Mouse (Mus musculus): Measurements from ENCODE around the gene Chic2. TPM values are rescaled to one million over a fixed set of nuclear protein-coding genes. Genes with fewer than 3 reads are reported as not detected.

Chic2 gene
- total RNA-seq, 2 experiments from 2014 or later, result 17.7 to 20.6 TPM

GRCm38 (mm10) chr5:74949298-74949697 lies 95.3 kb downstream of the Chic2 start:
- intact Hi-C loops (cut with DNase I), result loop anchor here (5.0 to 10.0 kb wide), 3 partner anchors 123 to 514 kb away; no protein-coding TSS in a partner anchor
- peak in 1 of 2 experiments; percentile 69 for DNase-seq (ENCODE audit: low spot score in 2 of 2)

DNA sequence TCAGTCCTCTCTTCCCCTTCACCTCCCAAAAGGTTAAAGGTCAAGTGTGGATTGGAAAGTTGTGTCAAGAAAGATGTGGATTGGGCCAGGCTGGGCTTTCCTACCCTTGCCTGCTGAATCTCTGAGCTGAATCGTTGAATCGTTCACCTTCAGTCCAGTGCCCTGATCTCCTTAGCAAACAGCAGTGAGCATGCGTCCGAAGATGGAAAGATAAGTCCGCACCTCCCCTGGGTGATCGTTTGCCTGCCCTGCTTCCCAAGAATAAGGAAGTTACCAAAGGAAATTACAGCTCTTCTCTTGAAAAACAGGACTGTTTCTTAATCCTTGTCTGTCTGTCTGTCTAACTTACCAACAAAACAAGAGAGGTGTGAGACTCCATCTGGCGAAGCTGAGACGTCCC lies 96.1 kb downstream of the Chic2 start:
- intact Hi-C loops (cut with DNase I), result loop anchor here (5.0 to 10.0 kb wide), 3 partner anchors 124 to 514 kb away; no protein-coding TSS in a partner anchor
- DNase-seq (ENCODE audit: low spot score in 2 of 2), result no peak

Other genes starting within 250 kb of the Chic2 start
- not detected for gene Gsx2, start 30.8 kb upstream of the Chic2 start, total RNA-seq (2021)
- 10 to 100 TPM; 45.5 to 45.7 TPM for gene Pdgfra, start 107.5 kb upstream of the Chic2 start, total RNA-seq (2021)